Mouse (Mus musculus) embryo, embryonic 9.5 days (tissue): ENCODE results near the gene Mzt1.

ENCODE experiments used
- DNase-seq: peaks from one replicate; pipeline ENCODE4 v3.0.0-alpha.2; 2017; ENCODE audit errors: extremely low spot score

Mzt1 gene

DNA sequence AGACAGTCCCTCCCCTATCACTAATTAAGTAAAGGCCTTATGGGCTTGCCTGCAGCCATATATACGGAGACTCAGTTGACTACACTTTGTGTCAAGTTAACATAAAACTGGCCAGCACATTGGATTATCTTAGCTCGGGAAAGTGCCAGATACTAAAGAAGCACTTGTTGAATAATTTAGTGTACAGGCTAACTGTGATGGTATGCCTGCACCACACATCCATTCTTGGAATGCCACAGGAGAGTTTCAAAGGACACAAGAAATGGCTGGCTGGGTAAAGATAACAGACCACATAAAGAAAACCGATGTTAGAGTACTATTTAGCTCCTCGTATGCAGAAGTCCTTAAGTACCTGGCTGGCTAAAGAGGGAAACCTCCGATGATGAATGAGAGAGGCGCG lies 27.2 kb downstream of the Mzt1 start:
- no peak for DNase-seq

DNA sequence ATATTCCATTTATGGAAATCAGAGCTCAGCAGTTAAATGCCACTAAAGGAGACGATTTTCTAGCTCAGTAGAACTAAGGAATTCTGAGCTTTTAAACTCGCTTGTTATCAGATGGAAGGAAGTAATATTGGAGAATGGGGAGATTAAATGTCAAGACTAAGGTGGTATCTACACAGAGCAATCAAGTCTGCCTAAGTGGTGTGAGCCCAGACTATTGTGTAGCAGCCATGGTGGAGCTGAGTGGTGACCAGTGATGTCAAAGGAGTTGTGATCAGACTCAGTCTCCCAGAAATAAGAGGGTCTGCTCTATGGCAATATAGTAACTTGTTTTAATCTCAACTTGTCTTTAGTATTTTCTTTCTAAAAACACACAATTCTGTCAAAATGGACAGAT lies 35.0 kb downstream of the Mzt1 start:
- no peak for DNase-seq

DNA sequence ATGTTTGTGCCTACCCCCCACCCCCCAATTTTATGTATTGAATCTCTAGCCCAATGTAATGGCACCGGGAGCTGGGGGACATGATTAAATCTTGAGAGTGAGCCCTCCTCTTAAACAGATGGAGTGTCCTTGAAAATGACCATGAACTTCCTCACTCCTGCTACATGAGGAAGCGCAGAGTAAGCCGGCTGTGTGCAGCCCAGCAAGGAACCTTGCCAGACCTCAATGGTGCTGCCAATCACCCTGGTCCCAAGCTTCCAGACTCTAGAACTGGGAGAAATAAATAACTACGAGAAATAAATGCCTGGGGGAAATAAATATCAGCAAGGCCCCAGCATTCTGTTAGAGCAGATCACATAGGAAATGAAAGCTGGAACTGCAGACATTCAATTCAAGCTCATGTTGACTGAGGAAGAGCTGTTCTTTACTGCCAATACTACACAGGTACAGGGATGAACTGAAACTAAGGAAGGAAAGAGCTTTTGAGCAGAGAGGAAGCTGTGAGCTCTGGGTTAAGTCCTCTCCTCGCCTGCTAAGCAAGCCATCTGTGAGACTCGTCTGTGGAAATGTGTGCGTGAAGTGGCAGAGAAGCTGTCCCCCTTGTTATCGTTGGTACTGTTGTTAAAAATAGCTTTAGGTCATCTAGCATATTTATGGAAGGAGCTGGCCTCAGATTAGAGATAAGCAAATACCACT lies 35.6 kb downstream of the Mzt1 start:
- no peak for DNase-seq

DNA sequence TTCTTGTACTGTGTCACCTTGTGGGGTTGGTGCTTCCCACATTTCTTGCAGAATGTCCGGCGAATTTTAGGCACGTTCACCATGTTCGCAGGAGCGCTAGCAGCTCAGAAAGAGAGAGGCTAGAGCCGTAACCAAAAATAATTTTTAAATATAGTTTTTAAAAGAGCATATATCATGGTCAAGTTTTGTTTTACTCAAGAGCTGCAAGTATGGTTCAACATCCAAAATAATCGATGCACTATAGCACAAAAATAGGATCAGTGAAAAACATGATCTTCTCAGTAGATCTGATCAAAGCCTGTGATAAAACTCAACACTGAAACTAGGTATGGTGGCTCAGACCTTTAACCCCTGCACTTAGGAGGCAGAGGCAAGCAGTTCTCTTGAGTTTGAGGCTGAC lies 51.7 kb downstream of the Mzt1 start, which contains the start of gene Rpl36a-ps1:
TSS of gene Rpl36a-ps1 (minus strand) at position 101 of the 400 bp plus-strand sequence.
- no peak for DNase-seq

DNA sequence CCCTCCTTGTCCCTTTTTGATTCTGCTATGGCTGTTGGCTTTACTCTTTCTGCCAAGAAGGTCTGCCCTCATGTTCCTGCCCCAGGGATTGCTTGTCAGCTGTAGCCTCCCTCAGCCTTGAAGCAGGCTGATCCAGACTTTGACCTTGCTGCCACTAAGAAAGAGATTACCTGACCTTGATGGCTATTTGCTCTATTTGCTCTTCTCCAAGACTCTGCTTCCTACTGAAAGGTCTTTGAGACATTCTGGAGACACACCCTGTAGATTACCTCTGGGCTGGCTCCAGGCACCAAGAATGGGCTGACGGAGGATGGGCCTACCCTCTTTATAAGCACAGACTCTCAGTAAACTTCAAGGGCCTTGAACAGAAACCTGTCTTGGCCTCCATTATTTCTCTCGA lies 53.5 kb downstream of the Mzt1 start:
- DNase-seq = no peak

DNA sequence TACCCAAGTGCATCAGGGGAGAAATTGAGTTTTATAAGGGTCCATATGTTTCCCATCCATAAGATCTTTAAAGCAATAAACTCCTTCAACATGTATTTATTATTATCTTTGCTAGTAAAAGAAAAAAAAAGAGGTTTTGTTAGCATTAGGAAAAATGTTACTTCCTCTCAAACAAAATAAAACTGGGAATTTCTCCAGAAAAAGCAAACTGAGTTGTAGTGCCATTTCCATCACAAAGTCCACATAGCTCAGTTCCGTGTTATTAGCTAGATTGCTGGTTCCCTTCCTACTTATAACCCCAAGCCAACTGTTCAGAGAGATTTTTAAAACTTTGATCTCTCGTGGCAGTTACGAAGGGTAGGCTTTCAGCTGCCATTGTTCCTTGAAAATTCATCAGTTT lies 55.3 kb downstream of the Mzt1 start:
- DNase-seq = no peak

DNA sequence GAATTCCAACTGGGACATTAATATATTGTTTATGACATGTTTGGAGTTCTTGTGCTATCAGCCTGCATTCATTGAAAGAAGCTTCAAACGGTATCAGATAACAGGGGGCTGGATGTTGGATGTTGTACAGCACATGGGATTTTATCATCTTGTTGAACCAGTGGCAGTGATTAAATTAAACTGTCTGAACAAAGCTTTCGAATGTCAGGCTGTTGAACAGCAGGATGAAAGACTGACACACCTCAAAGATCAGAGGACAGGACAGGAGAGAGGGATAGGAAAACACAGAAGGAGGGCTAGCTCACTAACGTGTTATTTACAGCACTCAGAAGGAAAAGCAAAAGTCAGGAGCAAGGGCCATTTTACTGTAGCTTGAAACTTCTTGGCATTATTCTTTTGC lies 56.1 kb downstream of the Mzt1 start:
- no peak for DNase-seq
